Mouse (Mus musculus): Measurements from ENCODE around the gene Ip6k3.

DNA sequence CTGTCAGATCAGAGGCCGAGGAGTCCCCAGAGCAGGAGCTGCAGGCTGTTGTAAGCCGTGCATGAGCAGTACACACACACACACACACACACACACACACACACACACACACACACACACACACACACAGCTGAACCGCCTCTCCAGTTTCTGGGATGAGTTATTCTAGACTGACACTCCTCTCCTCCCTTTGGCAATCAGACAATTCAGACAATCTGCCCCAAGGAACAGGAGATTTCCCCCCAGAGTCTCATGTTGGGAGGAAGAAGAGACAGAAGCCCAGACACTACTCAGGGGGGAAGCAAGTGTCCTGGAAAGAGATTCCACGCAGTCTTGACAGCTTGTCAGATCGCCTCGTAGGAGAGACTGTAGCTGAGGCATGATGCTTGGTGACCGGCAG, 28.3 kb downstream of the Ip6k3 start:
- no peak for TF ChIP-seq MYOG (IDR thresholded peaks at IDR 0.05; ENCODE audit: control insufficient read depth in 1 of 3, insufficient read depth in 1 of 3, insufficient read length in 2 of 3, low read depth in 2 of 3)
- TF ChIP-seq USF1 (IDR thresholded peaks at IDR 0.05; ENCODE audit: low read depth): no peak
- no peak for TF ChIP-seq E2F4 (IDR thresholded peaks at IDR 0.05; ENCODE audit: insufficient read depth)
- TF ChIP-seq POLR2A (IDR thresholded peaks at IDR 0.05; ENCODE audit: insufficient read length, low read depth): no peak
- TF ChIP-seq TCF12 (IDR thresholded peaks at IDR 0.05; ENCODE audit: insufficient read depth, poor library complexity, severe bottlenecking): no peak
- no peak for TF ChIP-seq MAX (IDR thresholded peaks at IDR 0.05; ENCODE audit: low read depth)
- TF ChIP-seq TCF3 (IDR thresholded peaks at IDR 0.05; ENCODE audit: insufficient read length, low read depth): no peak
- no peak for TF ChIP-seq MYOD1 (IDR thresholded peaks at IDR 0.05; ENCODE audit: control insufficient read depth in 1 of 3, insufficient read length in 2 of 3, low read depth in 2 of 3)
- no peak for TF ChIP-seq POLR2AphosphoS2 (IDR thresholded peaks at IDR 0.05; ENCODE audit: insufficient read length, low read depth)
- TF ChIP-seq CEBPB (IDR thresholded peaks at IDR 0.05; ENCODE audit: insufficient read depth, poor library complexity, severe bottlenecking): no peak
- TF ChIP-seq REST (IDR thresholded peaks at IDR 0.05; ENCODE audit: insufficient read depth, insufficient read length): no peak
- TF ChIP-seq SRF (IDR thresholded peaks at IDR 0.05; ENCODE audit: control insufficient read depth, insufficient read length, low read depth): no peak

Measured in myocyte (in vitro differentiated cells).